Comparison of ENCODE assay signal across 23 mouse cellular contexts in genomic region chr8:122157689-122158088, GRCm38 (mm10).
DNase-seq lines count a peak whose midpoint lies in the region; ATAC-seq lines count a peak whose summit lies in the region.
"Had no signal": no experiment of that assay in that cellular context is flagged by ENCODE, and none has a peak within 500 bp of the region (broad histone marks: within the 10 kb centered on the region; RNA-seq: fewer than 3 reads in every experiment).

No protein-coding gene starts in this region.

- H3K9me3 ChIP-seq in neural tube, embryonic 15.5 days (replicated peaks) = no peaks in the 10 kb centered on the region
- H3K9me3 ChIP-seq in embryonic facial prominence, embryonic 14.5 days (ENCODE audit: control insufficient read depth, low read length) = no peaks in the 10 kb centered on the region
- H3K9me3 ChIP-seq in limb, embryonic 13.5 days = no peaks in the 10 kb centered on the region
- H3K9me3 ChIP-seq: embryonic facial prominence, embryonic 13.5 days; forebrain, embryonic 15.5 days; heart, embryonic 10.5 days; hindbrain, embryonic 15.5 days; intestine, embryonic 15.5 days; liver, embryonic 15.5 days; midbrain, embryonic 10.5 days had no signal

- H3K9ac ChIP-seq in neural tube, embryonic 15.5 days (replicated peaks) = no peak overlapping the region
- no peak overlapping the region for H3K9ac ChIP-seq in embryonic facial prominence, embryonic 14.5 days (ENCODE audit: low read depth, low read length)
- no peak overlapping the region for H3K9ac ChIP-seq in limb, embryonic 13.5 days
- H3K9ac ChIP-seq: embryonic facial prominence, embryonic 13.5 days; forebrain, embryonic 15.5 days; hindbrain, embryonic 15.5 days; intestine, embryonic 15.5 days; liver, embryonic 15.5 days had no signal

- no peaks in the 10 kb centered on the region for H3K36me3 ChIP-seq in neural tube, embryonic 15.5 days
- H3K36me3 ChIP-seq in embryonic facial prominence, embryonic 14.5 days (ENCODE audit: control insufficient read depth, insufficient read depth, low read length) = no peaks in the 10 kb centered on the region
- no peaks in the 10 kb centered on the region for H3K36me3 ChIP-seq in limb, embryonic 13.5 days
- H3K36me3 ChIP-seq: embryonic facial prominence, embryonic 13.5 days; forebrain, embryonic 15.5 days; heart, embryonic 10.5 days; hindbrain, embryonic 15.5 days; intestine, embryonic 15.5 days; liver, embryonic 15.5 days; midbrain, embryonic 10.5 days had no signal

- H3K4me1 ChIP-seq in neural tube, embryonic 15.5 days = peaks cover 5% of the 10 kb centered on the region; the same call in 1 of the 2 replicates
- H3K4me1 ChIP-seq in embryonic facial prominence, embryonic 14.5 days (ENCODE audit: control insufficient read depth, insufficient read depth, low read length) = peaks cover 10% of the 10 kb centered on the region; the same call in 1 of the 2 replicates
- peaks cover 20% of the 10 kb centered on the region for H3K4me1 ChIP-seq in limb, embryonic 13.5 days
- H3K4me1 ChIP-seq: forebrain, embryonic 15.5 days; hindbrain, embryonic 15.5 days; liver, embryonic 15.5 days had no signal

- H3K4me2 ChIP-seq in neural tube, embryonic 15.5 days = no peak overlapping the region
- no peak overlapping the region for H3K4me2 ChIP-seq in embryonic facial prominence, embryonic 14.5 days (ENCODE audit: low read depth, low read length)
- H3K4me2 ChIP-seq in limb, embryonic 13.5 days (replicated peaks) = no peak overlapping the region
- H3K4me2 ChIP-seq: embryonic facial prominence, embryonic 13.5 days; forebrain, embryonic 15.5 days; hindbrain, embryonic 15.5 days; intestine, embryonic 15.5 days; liver, embryonic 15.5 days had no signal

- H3K4me3 ChIP-seq in neural tube, embryonic 15.5 days (replicated peaks) = no peak overlapping the region
- no peak overlapping the region for H3K4me3 ChIP-seq in embryonic facial prominence, embryonic 14.5 days (ENCODE audit: low read depth, low read length)
- no peak overlapping the region for H3K4me3 ChIP-seq in limb, embryonic 13.5 days
- H3K4me3 ChIP-seq: embryonic facial prominence, embryonic 13.5 days; forebrain, embryonic 15.5 days; heart, embryonic 10.5 days; hindbrain, embryonic 15.5 days; intestine, embryonic 15.5 days; liver, embryonic 15.5 days; midbrain, embryonic 10.5 days; myocyte had no signal

- peak; percentile 40 for DNase-seq in neural tube, embryonic 10.5 days (ENCODE audit: extremely low spot score, low spot score)
- peak; percentile 47 for DNase-seq in embryonic facial prominence, embryonic 14.5 days (ENCODE audit: low spot score)
- DNase-seq in urinary bladder, postnatal 10 days (ENCODE audit: low spot score) = no peak
- no peak for DNase-seq in lung, adult 18-20 months
- DNase-seq: cerebellum, adult 18-20 months; cerebellum, postnatal 14 days; kidney, adult 9 months; kidney, postnatal 14 days; liver; lung, postnatal 4 days had no signal

- 81% methylated on average over 12 of the region's 12 CpGs for WGBS in neural tube, embryonic 15.5 days
- 31% methylated on average over 12 of the region's 12 CpGs for WGBS in embryonic facial prominence, embryonic 14.5 days
- WGBS in limb, embryonic 13.5 days = 18% methylated on average over 12 of the region's 12 CpGs

- no peak overlapping the region for H3K27ac ChIP-seq in neural tube, embryonic 15.5 days (replicated peaks)
- H3K27ac ChIP-seq in embryonic facial prominence, embryonic 14.5 days (replicated peaks; ENCODE audit: low read depth, low read length) = no peak overlapping the region
- no peak overlapping the region for H3K27ac ChIP-seq in limb, embryonic 13.5 days
- H3K27ac ChIP-seq: embryonic facial prominence, embryonic 13.5 days; forebrain, embryonic 15.5 days; heart, embryonic 10.5 days; hindbrain, embryonic 15.5 days; intestine, embryonic 15.5 days; liver, embryonic 15.5 days; midbrain, embryonic 10.5 days; stomach, postnatal 0 days had no signal

- no peaks in the 10 kb centered on the region for H3K27me3 ChIP-seq in neural tube, embryonic 15.5 days (replicated peaks)
- no peaks in the 10 kb centered on the region for H3K27me3 ChIP-seq in embryonic facial prominence, embryonic 14.5 days (replicated peaks; ENCODE audit: control insufficient read depth, insufficient read depth, low read length)
- no peaks in the 10 kb centered on the region for H3K27me3 ChIP-seq in limb, embryonic 13.5 days
- H3K27me3 ChIP-seq: embryonic facial prominence, embryonic 13.5 days; forebrain, embryonic 15.5 days; hindbrain, embryonic 15.5 days; intestine, embryonic 15.5 days; liver, embryonic 15.5 days had no signal

- ATAC-seq in neural tube, embryonic 15.5 days (ENCODE audit: low FRiP score) = no peak
- ATAC-seq in embryonic facial prominence, embryonic 14.5 days (ENCODE audit: low read depth) = 0 out of 2 replicates have a peak, but pooled peaks have one; percentile 30
- ATAC-seq in limb, embryonic 13.5 days (ENCODE audit: low FRiP score, low read depth) = peak; percentile 24; the same call in 1 of the 2 replicates
- no peak for ATAC-seq in megakaryocyte progenitor cell, adult 5-6 weeks (replicated peaks; ENCODE audit: poor library complexity)
- ATAC-seq: forebrain, embryonic 15.5 days; intestine, embryonic 15.5 days; midbrain, embryonic 16.5 days had no signal

Comparison
In these comparisons a context has a peak if more than half of its experiments do, and no peak if none do; other contexts are left out.
1. DNase-seq: peak in neural tube, embryonic 10.5 days (single experiment) and embryonic facial prominence, embryonic 14.5 days (single experiment); none in urinary bladder, postnatal 10 days (single experiment) and lung, adult 18-20 months (0 of 2).
2. ATAC-seq: peak in embryonic facial prominence, embryonic 14.5 days (single experiment) and limb, embryonic 13.5 days (single experiment); none in neural tube, embryonic 15.5 days (single experiment) and megakaryocyte progenitor cell, adult 5-6 weeks (single experiment).